Mouse (Mus musculus) spleen, postnatal 14 days (tissue): ENCODE data around the gene Sec14l4.
"Not testable (repeated sequence)": the region's sequence is repeated elsewhere in the genome, so short reads cannot be mapped to it uniquely, and the experiment has no call there.

Experiments
- DNase-seq, 2 experiments: peaks; one replicate each; pipeline ENCODE4 v3.0.0; 2021 to 2022; ENCODE audit warnings: low spot score in 2 of 2

The Sec14l4 gene

GRCm38 (mm10) chr11:4031126-4031941, at the start of gene Sec14l4:
TSS of gene Sec14l4 (plus strand) at chr11:4031462.
- no peak for DNase-seq

GRCm38 (mm10) chr11:3981536-3981935, 49.7 kb upstream of the Sec14l4 start:
- DNase-seq, result no peak

GRCm38 (mm10) chr11:3982275-3983209, 48.7 kb upstream of the Sec14l4 start:
- no peak for DNase-seq

- no peak for DNase-seq
These were observed 47.9 kb upstream of the Sec14l4 start, which contains the start of gene Gal3st1 for GRCm38 (mm10) chr11:3983291-3983862. TSS of gene Gal3st1 (plus strand) at chr11:3983636.

GRCm38 (mm10) chr11:3983863-3984745, 47.2 kb upstream of the Sec14l4 start:
- DNase-seq, result no peak

GRCm38 (mm10) chr11:3989748-3990147, 41.5 kb upstream of the Sec14l4 start:
- no peak for DNase-seq

- DNase-seq, result no peak
These were observed 38.1 kb upstream of the Sec14l4 start for GRCm38 (mm10) chr11:3993132-3993531.

- DNase-seq, result no peak
These were observed 37.3 kb upstream of the Sec14l4 start for GRCm38 (mm10) chr11:3993914-3994313.

- no peak for DNase-seq
These were observed 35.8 kb upstream of the Sec14l4 start for GRCm38 (mm10) chr11:3995511-3995910.

- no peak for DNase-seq
These were observed 34.4 kb upstream of the Sec14l4 start for GRCm38 (mm10) chr11:3996840-3997239.

GRCm38 (mm10) chr11:3997978-3998720, 33.1 kb upstream of the Sec14l4 start:
- no peak for DNase-seq

- no peak for DNase-seq
These were observed 31.7 kb upstream of the Sec14l4 start for GRCm38 (mm10) chr11:3999547-3999946.

GRCm38 (mm10) chr11:4001603-4002002, 29.7 kb upstream of the Sec14l4 start:
- DNase-seq, result peak in 1 of 2 experiments; percentile 51

- DNase-seq, result no peak
These were observed 25.9 kb upstream of the Sec14l4 start for GRCm38 (mm10) chr11:4005220-4005805.

GRCm38 (mm10) chr11:4006462-4006861, 24.8 kb upstream of the Sec14l4 start:
- DNase-seq, result no peak

- DNase-seq, result no peak
These were observed 18.6 kb upstream of the Sec14l4 start for GRCm38 (mm10) chr11:4012616-4013015.

GRCm38 (mm10) chr11:4015796-4016195, 15.5 kb upstream of the Sec14l4 start:
- not testable (repeated sequence) for DNase-seq

GRCm38 (mm10) chr11:4022111-4022510, 9.2 kb upstream of the Sec14l4 start:
- DNase-seq, result not testable (repeated sequence)

GRCm38 (mm10) chr11:4023321-4023720, 7.9 kb upstream of the Sec14l4 start:
- DNase-seq, result no peak

GRCm38 (mm10) chr11:4027066-4027465, 4.2 kb upstream of the Sec14l4 start:
- no peak for DNase-seq
